Mouse (Mus musculus) ES-E14 (cell line): Measurements from ENCODE around the gene Mrpl12. TPM values are rescaled to one million over a fixed set of nuclear protein-coding genes. Genes with fewer than 3 reads are reported as not detected.

Experiments used
- DNase-seq: peaks from one replicate; pipeline ENCODE4 v3.0.0-alpha.2; 2013; ENCODE audit warnings: low read depth, low spot score
- H3K27ac ChIP-seq: 2 replicates; pipeline ENCODE4 v1.5.1; 2012; ENCODE audit warnings: low read depth, mild to moderate bottlenecking, low read length, moderate library complexity, mixed read lengths; ENCODE audit not compliant: poor library complexity, insufficient read depth, severe bottlenecking
- H3K36me3 ChIP-seq: 2 replicates; pipeline ENCODE4 v1.6.1; 2012; ENCODE audit warnings: mild to moderate bottlenecking, low read length, moderate library complexity, mixed read lengths; ENCODE audit not compliant: control insufficient read depth, poor library complexity, insufficient read depth, severe bottlenecking
- H3K4me1 ChIP-seq, 2 experiments: fragments of 150-350 bp in 1 of 2; sonication (generic) in 1 of 2; 2 replicates each; pipeline ENCODE4 v1.6.1; 2012; ENCODE audit warnings: low read length in 2 of 2, mild to moderate bottlenecking in 1 of 2, mixed read lengths in 1 of 2; ENCODE audit not compliant: control insufficient read depth in 2 of 2, insufficient read depth in 2 of 2, poor library complexity in 1 of 2
- H3K4me3 ChIP-seq, 2 experiments: fragments of 150-350 bp in 1 of 2; sonication (generic) in 1 of 2; 2 replicates each; pipeline ENCODE4 v1.5.1; 2012; ENCODE audit warnings: low read length in 2 of 2, low read depth in 1 of 2, mild to moderate bottlenecking in 1 of 2, mixed read lengths in 1 of 2; ENCODE audit not compliant: insufficient read depth in 1 of 2, poor library complexity in 1 of 2, severe bottlenecking in 1 of 2
- H3K9ac ChIP-seq: 2 replicates; pipeline ENCODE4 v1.6.1; 2012; ENCODE audit warnings: low read depth, mild to moderate bottlenecking, low read length, mixed read lengths; ENCODE audit not compliant: poor library complexity, insufficient read depth, severe bottlenecking
- H3K9me3 ChIP-seq: fragments of 150-350 bp; sonication (generic); 2 replicates; pipeline ENCODE4 v1.6.1; 2012; ENCODE audit warnings: low read depth, mild to moderate bottlenecking, low read length; ENCODE audit not compliant: control insufficient read depth, insufficient read depth
- CHD2 ChIP-seq: IDR thresholded peaks from 2 replicates; pipeline ENCODE4 v1.6.1; 2014; ENCODE audit warnings: mild to moderate bottlenecking, low read depth, low read length, inconsistent platforms
- HCFC1 ChIP-seq: IDR thresholded peaks from 2 replicates; pipeline ENCODE4 v1.6.1; 2012; ENCODE audit warnings: low read length, inconsistent platforms, borderline replicate concordance; ENCODE audit not compliant: insufficient read depth
- MAFK ChIP-seq: IDR thresholded peaks from 2 replicates; pipeline ENCODE4 v1.6.1; 2014; ENCODE audit warnings: mild to moderate bottlenecking, low read depth, low read length, inconsistent platforms; ENCODE audit not compliant: insufficient read depth
- ZC3H11A ChIP-seq: IDR thresholded peaks from 2 replicates; pipeline ENCODE4 v1.6.1; 2012; ENCODE audit warnings: low read depth, mild to moderate bottlenecking, inconsistent platforms, low read length, borderline replicate concordance
- ZNF384 ChIP-seq: IDR thresholded peaks from 2 replicates; pipeline ENCODE4 v1.6.1; 2012; ENCODE audit warnings: low read depth, low read length, inconsistent platforms
- in situ Hi-C, 2 experiments: fragments of 600-800 bp; cut with MboI; formaldehyde crosslinking; loops; one replicate each; pipeline ENCODE4 v1.15.1; 2025; ENCODE audit warnings: low sequenced_read_pairs in 2 of 2, inconsistent platforms in 1 of 2; ENCODE audit not compliant: unreplicated experiment in 2 of 2
- total RNA-seq: library from RNA; depleted of rRNA; stranded (reverse); fragments of 300-350 nt; gene quantifications from 2 replicates; pipeline ENCODE4 v1.2.3, GENCODE M21; 2012; rRNA removed

Gene Mrpl12
- total RNA-seq, 1 experiment = 136 TPM

DNA sequence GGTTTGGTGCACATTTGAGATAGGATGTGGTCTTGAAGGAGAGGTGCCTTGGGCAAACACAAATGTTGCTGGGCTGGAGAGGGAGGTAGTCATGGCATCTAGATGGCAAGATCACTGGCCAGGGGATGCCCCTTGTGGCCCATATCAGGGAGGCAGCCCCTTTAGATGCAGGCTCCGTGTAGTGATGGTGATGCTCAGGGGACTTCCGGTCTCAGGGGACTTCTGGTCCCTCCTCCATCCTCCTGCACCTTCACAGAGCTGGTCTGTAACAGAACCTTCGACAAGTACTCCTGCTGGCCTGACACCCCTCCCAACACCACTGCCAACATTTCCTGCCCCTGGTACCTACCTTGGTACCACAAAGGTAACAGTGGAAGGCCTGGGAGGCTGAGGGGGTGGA lies 51.4 kb downstream of the Mrpl12 start:
- in situ Hi-C loops = no loop called here
- Histone ChIP-seq H3K4me1 (peaks cover 0 to 17% of the 10 kb centered on the region in 2 experiments; a peak in 1 of 4 replicates), H3K9me3 (no peaks in the 10 kb centered on the region), H3K4me3 (no peak overlapping the region), H3K9ac (no peak overlapping the region), H3K27ac (no peak overlapping the region), H3K36me3 (no peaks in the 10 kb centered on the region)
- TF ChIP-seq ZC3H11A = no peak
- no peak for TF ChIP-seq CHD2
- no peak for TF ChIP-seq ZNF384
- no peak for TF ChIP-seq HCFC1
- DNase-seq = no peak

DNA sequence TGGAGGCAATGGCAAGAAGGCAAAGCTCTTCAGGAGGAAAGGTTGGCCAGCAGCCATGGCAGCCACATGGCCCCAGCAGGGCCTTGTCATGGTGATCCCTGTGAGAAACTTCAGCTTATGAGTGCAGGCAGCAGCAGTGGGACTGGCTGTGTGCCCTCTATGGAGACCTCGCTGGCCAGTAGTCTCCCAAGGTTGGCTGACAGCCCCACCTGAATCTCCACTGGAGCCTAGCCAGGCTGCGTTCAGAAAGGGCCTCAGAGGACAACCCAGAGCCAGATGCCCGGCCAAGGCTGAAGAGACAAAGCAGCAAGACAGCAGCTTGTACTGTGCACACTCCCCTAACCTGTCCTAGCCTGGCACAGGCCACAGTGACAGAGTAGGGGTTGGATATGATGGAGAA lies 54.1 kb downstream of the Mrpl12 start:
- Histone ChIP-seq H3K4me3 (no peak overlapping the region), H3K9me3 (no peaks in the 10 kb centered on the region), H3K9ac (no peak overlapping the region), H3K4me1 (peaks cover 0 to 15% of the 10 kb centered on the region in 2 experiments; a peak in 1 of 4 replicates), H3K27ac (no peak overlapping the region), H3K36me3 (no peaks in the 10 kb centered on the region; the same call in 1 of the 2 replicates)
- no peak for DNase-seq
- in situ Hi-C loops = no loop called here
- TF ChIP-seq HCFC1 (no peak), ZC3H11A (no peak), MAFK (no peak), ZNF384 (no peak), CHD2 (no peak)

Other genes with a start within 250 kb of the Mrpl12 start
- gene Actg1, start 136.1 kb upstream of the Mrpl12 start, total RNA-seq = 1,716 and 2,367 TPM in 2 replicates
- gene Fscn2, start 123.1 kb upstream of the Mrpl12 start, total RNA-seq = 0.31 and 0.42 TPM in 2 replicates
- 27.2 and 30.0 TPM in 2 replicates for gene Faap100, start 105.8 kb upstream of the Mrpl12 start, total RNA-seq
- gene Nploc4, start 46.9 kb upstream of the Mrpl12 start, total RNA-seq = 35.6 and 57.7 TPM in 2 replicates
- gene Tspan10, start 42.0 kb upstream of the Mrpl12 start, total RNA-seq = not detected in 2 replicates
- gene Pde6g, start 31.1 kb upstream of the Mrpl12 start, total RNA-seq = not detected in 2 replicates
- gene Oxld1, start 26.5 kb upstream of the Mrpl12 start, total RNA-seq = 2.9 and 4.1 TPM in 2 replicates
- gene Ccdc137, start 26.5 kb upstream of the Mrpl12 start, total RNA-seq = 24.6 and 27.4 TPM in 2 replicates
- gene Arl16, start 17.0 kb upstream of the Mrpl12 start, total RNA-seq = 15.3 and 21.2 TPM in 2 replicates
- gene Slc25a10, start 7.2 kb downstream of the Mrpl12 start, total RNA-seq = 30.2 and 35.0 TPM in 2 replicates
- gene Gcgr, start 46.1 kb downstream of the Mrpl12 start, total RNA-seq = 0.40 and 0.53 TPM in 2 replicates
- gene Mcrip1, start 65.1 kb downstream of the Mrpl12 start, total RNA-seq = 18.9 and 20.2 TPM in 2 replicates
- gene Ppp1r27, start 66.5 kb downstream of the Mrpl12 start, total RNA-seq = not detected in 2 replicates
- gene P4hb, start 88.6 kb downstream of the Mrpl12 start, total RNA-seq = 904 and 977 TPM in 2 replicates
- gene Arhgdia, start 97.0 kb downstream of the Mrpl12 start, total RNA-seq = 161 and 253 TPM in 2 replicates
- gene Alyref, start 113.8 kb downstream of the Mrpl12 start, total RNA-seq = 300 and 397 TPM in 2 replicates
- gene Anapc11, start 113.8 kb downstream of the Mrpl12 start, total RNA-seq = 87.4 and 98.4 TPM in 2 replicates
- gene Npb, start 123.9 kb downstream of the Mrpl12 start, total RNA-seq = 0.69 and 0.94 TPM in 2 replicates
- gene Pcyt2, start 133.3 kb downstream of the Mrpl12 start, total RNA-seq = 88.6 and 188 TPM in 2 replicates
- gene Sirt7, start 140.6 kb downstream of the Mrpl12 start, total RNA-seq = 29.4 and 33.2 TPM in 2 replicates
- 42.6 and 48.4 TPM in 2 replicates for gene Mafg, start 149.0 kb downstream of the Mrpl12 start, total RNA-seq
- gene Pycr1, start 159.2 kb downstream of the Mrpl12 start, total RNA-seq = 19.0 and 19.6 TPM in 2 replicates
- gene Myadml2, start 163.5 kb downstream of the Mrpl12 start, total RNA-seq = 0.63 TPM in 1 of 2 replicates, not detected in the other
- 47.8 and 196 TPM in 2 replicates for gene Notum, start 176.6 kb downstream of the Mrpl12 start, total RNA-seq
- 85.2 and 144 TPM in 2 replicates for gene Aspscr1, start 188.4 kb downstream of the Mrpl12 start, total RNA-seq
- gene Cenpx, start 229.1 kb downstream of the Mrpl12 start, total RNA-seq = 53.9 TPM in 2 replicates
- 30.3 and 65.0 TPM in 2 replicates for gene Lrrc45, start 229.3 kb downstream of the Mrpl12 start, total RNA-seq
- gene Rac3, start 236.9 kb downstream of the Mrpl12 start, total RNA-seq = 20.1 and 34.3 TPM in 2 replicates
- gene Dcxr, start 242.7 kb downstream of the Mrpl12 start, total RNA-seq = 43.6 and 66.6 TPM in 2 replicates
- not detected in 2 replicates for gene Cbr2, start 247.5 kb downstream of the Mrpl12 start, total RNA-seq